Mouse (Mus musculus) erythroblast, adult 5-6 weeks (primary cell): ENCODE measurements around the gene Gm5678. TPM values are rescaled to one million over a fixed set of nuclear protein-coding genes. Genes with fewer than 3 reads are reported as not detected.

Source experiments
- ATAC-seq: replicated peaks from 2 replicates; pipeline ENCODE4 v1.8.0; 2016; ENCODE audit warnings: moderate number of reproducible peaks, mild to moderate bottlenecking, moderate TSS enrichment, inconsistent platforms; ENCODE audit not compliant: poor library complexity, low FRiP score, severe bottlenecking
- total RNA-seq, 2 experiments: library from RNA; stranded (forward) in 1 of 2; stranded (reverse) in 1 of 2; fragments of 150-400 nt in 1 of 2; fragments of 200-764, 138-1000 nt in 1 of 2; gene quantifications; 2 replicates each; pipeline versions ENCODE4 v1.2.3 to v1.2.4; 2015 to 2017; ENCODE audit warnings: low replicate concordance in 2 of 2

Gene Gm5678
- total RNA-seq (2015; ENCODE audit: low replicate concordance) (not detected in 2 replicates), total RNA-seq (2017; ENCODE audit: low replicate concordance) (not detected in 2 replicates)

- no peak for ATAC-seq
Measured at GRCm38 (mm10) chr16:93627761-93628400, at the start of gene Gm5678. TSS of gene Gm5678 (plus strand) at chr16:93628097.

GRCm38 (mm10) chr16:93578346-93579005 is 49.4 kb upstream of the Gm5678 start:
- ATAC-seq: no peak

GRCm38 (mm10) chr16:93581125-93581524 is 46.8 kb upstream of the Gm5678 start:
- ATAC-seq: no peak

GRCm38 (mm10) chr16:93584976-93585702 is 42.8 kb upstream of the Gm5678 start:
- no peak for ATAC-seq

GRCm38 (mm10) chr16:93585703-93586205 is 42.1 kb upstream of the Gm5678 start:
- no peak for ATAC-seq

- ATAC-seq: no peak
Measured at GRCm38 (mm10) chr16:93586382-93586781, 41.5 kb upstream of the Gm5678 start.

- ATAC-seq: no peak
Measured at GRCm38 (mm10) chr16:93588281-93588680, 39.6 kb upstream of the Gm5678 start.

GRCm38 (mm10) chr16:93590915-93591314 is 37.0 kb upstream of the Gm5678 start:
- ATAC-seq: no peak

GRCm38 (mm10) chr16:93591450-93592430 is 36.2 kb upstream of the Gm5678 start:
- no peak for ATAC-seq

GRCm38 (mm10) chr16:93592711-93593110 is 35.2 kb upstream of the Gm5678 start:
- ATAC-seq: no peak

- ATAC-seq: no peak
Measured at GRCm38 (mm10) chr16:93593406-93593805, 34.5 kb upstream of the Gm5678 start.

GRCm38 (mm10) chr16:93594448-93594847 is 33.4 kb upstream of the Gm5678 start:
- no peak for ATAC-seq

- no peak for ATAC-seq
Measured at GRCm38 (mm10) chr16:93595766-93596165, 32.1 kb upstream of the Gm5678 start.

GRCm38 (mm10) chr16:93596807-93597206 is 31.1 kb upstream of the Gm5678 start:
- no peak for ATAC-seq

GRCm38 (mm10) chr16:93597551-93597950 is 30.3 kb upstream of the Gm5678 start:
- no peak for ATAC-seq

GRCm38 (mm10) chr16:93599461-93599860 is 28.4 kb upstream of the Gm5678 start:
- peak; percentile 44; the same call in 1 of the 2 replicates for ATAC-seq

GRCm38 (mm10) chr16:93603439-93604212 is 24.3 kb upstream of the Gm5678 start, which contains the start of gene Setd4:
TSS of gene Setd4 (minus strand) at chr16:93604063.
- ATAC-seq: peak; percentile 84

- no peak for ATAC-seq
Measured at GRCm38 (mm10) chr16:93604481-93604969, 23.4 kb upstream of the Gm5678 start.
